Mouse (Mus musculus): ENCODE results near the gene Saxo1. TPM values are rescaled to one million over a fixed set of nuclear protein-coding genes. Genes with fewer than 3 reads are reported as not detected.

The Saxo1 gene
- total and polyA plus RNA-seq, 3 experiments, result not detected

DNA sequence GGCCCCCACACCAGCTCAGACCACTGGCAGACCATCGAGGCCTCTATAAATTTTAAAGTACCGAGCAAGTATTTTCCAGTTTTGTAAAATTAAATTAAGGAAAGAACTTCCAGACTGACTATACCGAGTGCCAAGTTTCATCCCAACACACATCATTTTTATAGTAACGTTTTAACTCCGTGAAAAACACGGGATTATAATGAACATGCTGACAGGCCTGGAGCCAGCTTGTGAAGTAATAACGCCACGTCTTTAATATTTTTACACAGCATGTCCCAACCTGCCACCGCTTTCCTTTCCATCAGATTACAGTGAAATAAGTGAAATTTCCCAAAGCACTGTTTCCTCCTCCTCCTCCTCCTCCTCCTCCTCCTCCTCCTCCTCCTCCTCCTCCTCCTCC, 149.7 kb downstream of the Saxo1 start:
- TF ChIP-seq TAL1 (conservative IDR thresholded peaks at IDR 0.05; ENCODE audit: low read depth, low read length) (no peak), POLR2AphosphoS5 (IDR thresholded peaks at IDR 0.05; ENCODE audit: insufficient replicate concordance, low read depth, low read length) (no peak), CTCF (IDR thresholded peaks at IDR 0.05; ENCODE audit: low read depth, low read length) (no peak)
- H3K4me1 ChIP-seq (ENCODE audit: insufficient read depth, low read depth, low read length), result no peaks in the 10 kb centered on the region
- no peak overlapping the region for H3K4me3 ChIP-seq (ENCODE audit: low read depth, low read length)
- DNase-seq (ENCODE audit: low spot score) (no peak), ATAC-seq (ENCODE audit: extremely low read depth, insufficient number of reproducible peaks, low FRiP score, poor library complexity, severe bottlenecking) (no peak)
- H3K36me3 ChIP-seq (replicated peaks), result no peaks in the 10 kb centered on the region
- H3K9me3 ChIP-seq (replicated peaks), result no peaks in the 10 kb centered on the region
- H3K27me3 ChIP-seq (ENCODE audit: insufficient read depth, low read length), result no peaks in the 10 kb centered on the region

DNA sequence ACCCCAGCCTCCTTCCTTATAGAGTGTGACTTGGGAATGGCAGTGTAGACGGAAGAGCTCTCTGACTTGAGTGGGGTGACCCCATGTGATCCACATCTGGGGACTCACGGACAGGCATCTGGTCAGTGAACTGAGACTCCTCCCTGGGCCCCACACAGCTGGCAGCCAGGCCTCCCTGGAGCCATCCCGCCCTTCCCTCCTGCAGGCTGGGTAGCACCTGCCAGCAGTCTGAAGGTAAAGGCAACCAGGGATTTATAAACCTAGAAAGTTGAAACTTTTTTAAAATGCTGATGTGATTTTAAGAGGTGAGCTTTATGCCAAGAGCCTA, 151.0 kb downstream of the Saxo1 start:
- DNase-seq (ENCODE audit: low spot score) (no peak), ATAC-seq (ENCODE audit: extremely low read depth, insufficient number of reproducible peaks, low FRiP score, poor library complexity, severe bottlenecking) (no peak)
- no peak for TF ChIP-seq TAL1 (conservative IDR thresholded peaks at IDR 0.05; ENCODE audit: low read depth, low read length)
- TF ChIP-seq CTCF (IDR thresholded peaks at IDR 0.05; ENCODE audit: low read depth, low read length), result no peak
- no peak for TF ChIP-seq GATA1 (IDR thresholded peaks at IDR 0.05; ENCODE audit: borderline replicate concordance, low read length)
- TF ChIP-seq GATA2 (IDR thresholded peaks at IDR 0.05; ENCODE audit: borderline replicate concordance, low read depth, low read length), result no peak
- TF ChIP-seq POLR2AphosphoS5 (IDR thresholded peaks at IDR 0.05; ENCODE audit: insufficient replicate concordance, low read depth, low read length), result no peak
- no peaks in the 10 kb centered on the region for H3K27me3 ChIP-seq (ENCODE audit: insufficient read depth, low read length)
- no peaks in the 10 kb centered on the region for H3K36me3 ChIP-seq (replicated peaks)
- H3K4me1 ChIP-seq (ENCODE audit: insufficient read depth, low read depth, low read length), result no peaks in the 10 kb centered on the region
- H3K9me3 ChIP-seq (replicated peaks), result no peaks in the 10 kb centered on the region
- H3K4me3 ChIP-seq (ENCODE audit: low read depth, low read length), result no peak overlapping the region

DNA sequence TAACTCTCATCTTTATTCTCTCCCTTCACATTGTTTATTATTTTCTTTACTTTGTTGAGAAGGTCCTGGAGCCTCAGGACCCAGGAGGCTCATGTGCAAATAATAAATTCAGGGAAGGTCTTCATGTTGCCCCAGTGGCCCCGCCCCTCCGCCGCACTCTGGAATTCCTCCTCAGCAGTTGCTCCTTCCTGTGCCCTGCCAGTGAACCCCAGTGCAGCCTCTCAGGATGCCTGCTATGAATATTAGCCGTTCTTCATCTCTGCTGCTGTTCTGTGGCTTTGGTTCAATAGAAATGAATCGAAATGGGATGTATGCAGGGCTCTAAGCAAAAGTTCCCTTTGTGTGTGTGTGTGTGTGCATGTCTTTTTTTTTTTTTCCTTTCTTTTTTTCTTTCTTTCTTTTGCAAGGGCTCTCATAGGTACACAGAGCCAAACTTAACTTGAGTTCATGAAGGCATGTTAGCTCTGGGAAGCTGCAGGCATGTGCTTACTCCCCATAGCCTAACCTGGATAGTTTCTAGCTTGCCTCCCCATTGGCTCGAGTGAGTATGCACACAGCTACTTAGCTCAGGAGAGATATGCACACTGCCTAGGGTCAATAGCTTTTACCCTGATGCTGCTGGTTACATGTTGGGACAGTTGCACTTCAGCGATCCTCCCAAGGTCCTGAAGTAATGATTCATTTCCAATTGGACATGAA, 151.5 kb downstream of the Saxo1 start:
- TF ChIP-seq TAL1 (conservative IDR thresholded peaks at IDR 0.05; ENCODE audit: low read depth, low read length) (no peak), GATA1 (IDR thresholded peaks at IDR 0.05; ENCODE audit: borderline replicate concordance, low read length) (no peak), POLR2AphosphoS5 (IDR thresholded peaks at IDR 0.05; ENCODE audit: insufficient replicate concordance, low read depth, low read length) (no peak), CTCF (IDR thresholded peaks at IDR 0.05; ENCODE audit: low read depth, low read length) (no peak), GATA2 (IDR thresholded peaks at IDR 0.05; ENCODE audit: borderline replicate concordance, low read depth, low read length) (no peak)
- no peak for DNase-seq (ENCODE audit: low spot score)
- Histone ChIP-seq H3K36me3 (replicated peaks) (no peaks in the 10 kb centered on the region), H3K4me3 (ENCODE audit: low read depth, low read length) (no peak overlapping the region), H3K27me3 (ENCODE audit: insufficient read depth, low read length) (no peaks in the 10 kb centered on the region), H3K9me3 (replicated peaks) (no peaks in the 10 kb centered on the region), H3K4me1 (ENCODE audit: insufficient read depth, low read depth, low read length) (no peaks in the 10 kb centered on the region)
- no peak for ATAC-seq (ENCODE audit: extremely low read depth, insufficient number of reproducible peaks, low FRiP score, poor library complexity, severe bottlenecking)

DNA sequence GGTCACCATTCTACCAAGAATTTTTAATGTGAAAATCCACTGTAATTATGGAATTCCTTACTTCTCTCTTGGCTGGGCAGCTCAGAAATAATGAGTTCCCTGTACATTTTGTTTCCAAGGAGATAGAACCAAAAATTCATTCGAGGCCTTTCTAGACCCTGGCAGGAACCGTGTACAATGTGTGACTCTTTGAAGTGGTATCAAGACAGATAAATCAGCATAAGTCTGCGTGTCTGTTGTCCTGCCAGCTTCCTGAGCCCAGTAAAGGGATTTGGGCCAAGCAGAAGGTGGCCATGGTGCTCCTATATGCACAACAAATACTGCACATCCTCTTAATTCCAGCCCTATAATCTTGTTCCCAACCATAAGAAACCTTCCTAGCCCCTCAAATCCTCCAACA, 157.0 kb downstream of the Saxo1 start:
- Histone ChIP-seq H3K4me3 (ENCODE audit: low read depth, low read length) (no peak overlapping the region), H3K9me3 (replicated peaks) (no peaks in the 10 kb centered on the region), H3K4me1 (ENCODE audit: insufficient read depth, low read depth, low read length) (no peaks in the 10 kb centered on the region), H3K27me3 (ENCODE audit: insufficient read depth, low read length) (no peaks in the 10 kb centered on the region), H3K36me3 (replicated peaks) (no peaks in the 10 kb centered on the region)
- ATAC-seq (ENCODE audit: extremely low read depth, insufficient number of reproducible peaks, low FRiP score, poor library complexity, severe bottlenecking), result no peak
- no peak for DNase-seq (ENCODE audit: low spot score)
- TF ChIP-seq GATA1 (IDR thresholded peaks at IDR 0.05; ENCODE audit: borderline replicate concordance, low read length), result no peak
- TF ChIP-seq TAL1 (conservative IDR thresholded peaks at IDR 0.05; ENCODE audit: low read depth, low read length), result no peak
- no peak for TF ChIP-seq POLR2AphosphoS5 (IDR thresholded peaks at IDR 0.05; ENCODE audit: insufficient replicate concordance, low read depth, low read length)
- no peak for TF ChIP-seq GATA2 (IDR thresholded peaks at IDR 0.05; ENCODE audit: borderline replicate concordance, low read depth, low read length)
- no peak for TF ChIP-seq CTCF (IDR thresholded peaks at IDR 0.05; ENCODE audit: low read depth, low read length)

DNA sequence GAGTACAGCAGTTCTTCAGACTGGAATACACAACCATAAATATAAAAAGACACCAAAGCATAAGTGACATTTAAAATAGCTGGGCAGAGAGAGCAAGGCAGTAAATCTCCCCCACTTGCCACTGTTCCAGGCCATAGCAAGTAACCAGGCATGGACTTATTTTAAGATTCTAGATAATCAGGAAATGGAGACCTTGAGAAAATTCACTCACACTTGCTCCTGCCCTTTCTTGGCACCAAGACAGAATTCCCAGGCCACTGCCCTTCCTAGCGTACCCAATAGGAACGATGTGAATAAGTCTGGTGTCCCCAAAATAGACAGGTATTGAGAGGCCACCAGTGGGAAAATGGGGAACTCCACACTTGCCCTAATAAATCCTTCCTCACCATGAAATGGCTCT, 160.7 kb downstream of the Saxo1 start:
- DNase-seq (ENCODE audit: low spot score), result no peak
- ATAC-seq (ENCODE audit: extremely low read depth, insufficient number of reproducible peaks, low FRiP score, poor library complexity, severe bottlenecking), result no peak
- H3K36me3 ChIP-seq (replicated peaks), result no peaks in the 10 kb centered on the region
- no peak overlapping the region for H3K4me3 ChIP-seq (ENCODE audit: low read depth, low read length)
- TF ChIP-seq CTCF (IDR thresholded peaks at IDR 0.05; ENCODE audit: low read depth, low read length) (no peak), GATA1 (IDR thresholded peaks at IDR 0.05; ENCODE audit: borderline replicate concordance, low read length) (no peak), POLR2AphosphoS5 (IDR thresholded peaks at IDR 0.05; ENCODE audit: insufficient replicate concordance, low read depth, low read length) (no peak), TAL1 (conservative IDR thresholded peaks at IDR 0.05; ENCODE audit: low read depth, low read length) (no peak), GATA2 (IDR thresholded peaks at IDR 0.05; ENCODE audit: borderline replicate concordance, low read depth, low read length) (no peak)
- no peaks in the 10 kb centered on the region for H3K27me3 ChIP-seq (ENCODE audit: insufficient read depth, low read length)
- H3K4me1 ChIP-seq (ENCODE audit: insufficient read depth, low read depth, low read length), result no peaks in the 10 kb centered on the region
- H3K9me3 ChIP-seq (replicated peaks), result no peaks in the 10 kb centered on the region

DNA sequence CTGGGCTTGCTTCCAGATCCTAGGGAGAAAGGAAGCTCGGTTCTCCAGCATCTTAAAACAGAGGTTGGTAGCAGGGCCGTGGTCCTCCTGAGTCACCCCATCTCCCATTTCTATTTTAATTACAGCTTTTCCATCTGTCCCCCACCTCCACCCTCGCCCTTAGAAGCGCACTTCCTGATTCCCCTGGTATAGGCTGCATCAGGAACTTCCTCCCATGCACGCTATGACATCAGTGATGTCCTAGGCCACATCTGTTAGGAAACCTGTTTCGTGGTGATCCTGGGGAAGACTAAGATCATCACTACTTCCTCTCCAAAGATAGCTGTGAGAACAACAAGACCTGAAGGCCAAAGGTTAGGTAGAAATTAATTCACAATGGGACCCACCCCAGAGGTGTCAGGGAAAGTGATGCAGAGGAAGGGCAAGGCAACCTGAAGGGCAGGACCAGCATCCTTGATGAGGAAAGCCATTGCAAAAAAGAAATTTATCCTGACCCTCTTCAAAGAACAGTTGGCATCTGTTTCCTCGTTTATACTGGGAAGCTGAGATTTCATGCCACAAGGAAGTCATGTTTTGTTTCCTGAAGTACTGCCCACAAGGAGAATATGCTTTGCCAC, 161.3 kb downstream of the Saxo1 start:
- no peaks in the 10 kb centered on the region for H3K27me3 ChIP-seq (ENCODE audit: insufficient read depth, low read length)
- ATAC-seq (ENCODE audit: extremely low read depth, insufficient number of reproducible peaks, low FRiP score, poor library complexity, severe bottlenecking), result no peak
- no peak for DNase-seq (ENCODE audit: low spot score)
- no peak overlapping the region for H3K4me3 ChIP-seq (ENCODE audit: low read depth, low read length)
- H3K36me3 ChIP-seq (replicated peaks), result no peaks in the 10 kb centered on the region
- H3K9me3 ChIP-seq (replicated peaks), result no peaks in the 10 kb centered on the region
- H3K4me1 ChIP-seq (ENCODE audit: insufficient read depth, low read depth, low read length), result no peaks in the 10 kb centered on the region
- no peak for TF ChIP-seq POLR2AphosphoS5 (IDR thresholded peaks at IDR 0.05; ENCODE audit: insufficient replicate concordance, low read depth, low read length)
- no peak for TF ChIP-seq CTCF (IDR thresholded peaks at IDR 0.05; ENCODE audit: low read depth, low read length)
- no peak for TF ChIP-seq GATA2 (IDR thresholded peaks at IDR 0.05; ENCODE audit: borderline replicate concordance, low read depth, low read length)
- TF ChIP-seq GATA1 (IDR thresholded peaks at IDR 0.05; ENCODE audit: borderline replicate concordance, low read length), result no peak
- TF ChIP-seq TAL1 (conservative IDR thresholded peaks at IDR 0.05; ENCODE audit: low read depth, low read length), result no peak

Data from G1E (cell line).